ENCODE assay signal across 11 mouse cellular contexts in the genomic region with DNA sequence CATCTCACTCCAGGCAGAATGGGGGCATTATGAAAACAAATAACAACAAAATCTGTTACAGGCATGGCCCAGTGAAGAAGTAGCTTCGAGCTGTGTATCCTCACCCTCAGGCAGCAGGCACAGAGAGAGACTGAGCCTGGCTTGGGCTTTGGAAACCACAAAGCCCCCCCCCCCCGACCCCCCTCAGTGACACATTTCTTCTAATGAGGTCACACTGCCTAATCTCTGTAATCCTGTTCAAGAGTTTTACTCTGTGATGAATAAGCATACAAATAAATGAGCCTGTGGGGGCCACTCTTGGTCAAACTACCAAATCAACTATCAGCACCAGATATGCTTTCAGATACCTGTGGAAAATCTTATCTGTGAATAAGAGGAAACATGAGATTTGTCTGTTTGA.
"Had no signal": no experiment of that assay in that cellular context is flagged by ENCODE, and none has a peak within 500 bp of the region (broad histone marks: within the 10 kb centered on the region; RNA-seq: fewer than 3 reads in every experiment).

No protein-coding gene starts in this region.

- DNase-seq: right cerebral cortex, adult 18-20 months; right cerebral cortex, postnatal 14 days; right cerebral cortex, postnatal 25 days; right cerebral cortex, postnatal 4 days; spleen, adult 18-20 months; thymus, adult 18-20 months; thymus, adult 2 months; thymus, postnatal 14 days; thymus, postnatal 25 days; thymus, postnatal 36 days; thymus, postnatal 4 days had no signal
